Mouse (Mus musculus) gastrocnemius, adult 2 months (tissue): ENCODE data around the gene Fancc. TPM values are rescaled to one million over a fixed set of nuclear protein-coding genes. Genes with fewer than 3 reads are reported as not detected.

Experiments
- DNase-seq: peaks from one replicate; pipeline ENCODE4 v3.0.0; 2022
- H3K27ac ChIP-seq: fragments of 200-600 bp; 2 replicates; pipeline ENCODE4 v1.8.1; 2022; ENCODE audit warnings: mild to moderate bottlenecking
- H3K4me3 ChIP-seq: fragments of 200-600 bp; 2 replicates; pipeline ENCODE4 v1.8.1; 2022; ENCODE audit warnings: mild to moderate bottlenecking, moderate library complexity
- CTCF ChIP-seq: fragments of 200-600 bp; IDR thresholded peaks from 2 replicates; pipeline ENCODE4 v1.8.1; 2022; ENCODE audit warnings: antibody characterized with exemption, mild to moderate bottlenecking, moderate library complexity
- intact Hi-C: fragments of 180-260 bp; cut with DNase I; formaldehyde crosslinking; loops from one replicate; pipeline ENCODE4 v1.15.1; 2025
- total RNA-seq, 2 experiments: library from RNA; stranded (reverse); gene quantifications; 2 replicates each; pipeline ENCODE4 v1.2.3; 2021

Gene Fancc
- total RNA-seq, 2 experiments from 2014 or later, result 2.3 to 2.6 TPM

GRCm38 (mm10) chr13:63279807-63280206, 217.3 kb downstream of the Fancc start:
- TF ChIP-seq CTCF, result no peak
- Histone ChIP-seq H3K27ac (peak overlapping the region; percentile 86), H3K4me3 (peak overlapping the region; percentile 79)
- peak; percentile 29 for DNase-seq
- intact Hi-C loops, result no loop called here

- Histone ChIP-seq H3K4me3 (peak overlapping the region; percentile 79), H3K27ac (peak overlapping the region; percentile 86)
- TF ChIP-seq CTCF, result no peak
- DNase-seq, result peak; percentile 64
- intact Hi-C loops, result no loop called here
Measured at GRCm38 (mm10) chr13:63278796-63279475, 218.1 kb downstream of the Fancc start.

- Histone ChIP-seq H3K27ac (peak overlapping the region; percentile 86), H3K4me3 (peak overlapping the region; percentile 79)
- no peak for TF ChIP-seq CTCF
- no peak for DNase-seq
- intact Hi-C loops, result no loop called here
Measured at GRCm38 (mm10) chr13:63278141-63278631, 218.9 kb downstream of the Fancc start.

GRCm38 (mm10) chr13:63277316-63277715, 219.8 kb downstream of the Fancc start:
- no peak for DNase-seq
- intact Hi-C loops, result no loop called here
- Histone ChIP-seq H3K27ac (peak overlapping the region; percentile 86), H3K4me3 (peak overlapping the region; percentile 79)
- TF ChIP-seq CTCF, result no peak

- Histone ChIP-seq H3K4me3 (peak overlapping the region; percentile 79), H3K27ac (peak overlapping the region; percentile 86)
- no peak for DNase-seq
- no peak for TF ChIP-seq CTCF
- intact Hi-C loops, result no loop called here
Measured at GRCm38 (mm10) chr13:63276389-63276788, 220.7 kb downstream of the Fancc start.

DNA sequence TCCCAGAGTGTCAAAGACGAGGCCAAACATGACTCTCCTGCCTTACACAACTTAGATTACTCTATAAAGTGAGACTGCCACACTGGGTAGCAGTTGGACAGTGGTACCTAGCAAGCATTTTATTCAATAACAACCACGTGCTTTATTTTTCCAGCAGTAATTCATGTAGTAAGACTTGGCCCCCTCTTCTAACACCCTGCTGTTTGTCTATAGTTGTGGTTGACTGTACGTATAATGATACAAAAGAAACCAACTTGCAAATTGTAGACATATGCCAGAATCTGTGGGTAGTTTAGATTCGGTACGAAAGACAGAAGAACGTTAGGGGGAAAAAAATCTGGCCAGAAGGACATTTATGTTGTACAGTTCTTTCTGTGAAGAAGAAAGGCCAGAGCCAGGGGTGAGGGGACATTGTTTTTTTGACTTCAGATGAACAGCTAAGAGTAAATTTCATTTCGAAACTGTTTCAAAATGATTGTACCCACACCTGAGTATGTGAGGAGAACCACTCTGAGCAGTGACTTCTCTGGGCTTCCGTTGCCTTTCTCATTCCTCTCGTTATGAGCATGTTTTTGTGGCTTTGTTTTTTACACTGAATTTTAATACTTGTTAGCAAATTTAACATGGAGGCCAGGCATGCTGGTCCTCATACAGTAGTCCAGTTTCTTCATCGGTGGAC, 222.5 kb downstream of the Fancc start:
- TF ChIP-seq CTCF, result no peak
- intact Hi-C loops, result loop anchor here (2.0 kb wide), 1 partner anchor 34 kb away; no protein-coding TSS in a partner anchor
- Histone ChIP-seq H3K4me3 (peak overlapping the region; percentile 79), H3K27ac (peak overlapping the region; percentile 86)
- DNase-seq, result no peak

- peak overlapping the region; percentile 79 for H3K4me3 ChIP-seq
- peak overlapping the region; percentile 86 for H3K27ac ChIP-seq
- no peak for TF ChIP-seq CTCF
- intact Hi-C loops, result loop anchor here (2.0 kb wide), 1 partner anchor 33 kb away; no protein-coding TSS in a partner anchor
- DNase-seq, result no peak
Measured at GRCm38 (mm10) chr13:63273859-63274258, 223.2 kb downstream of the Fancc start.

GRCm38 (mm10) chr13:63272602-63273229, 224.4 kb downstream of the Fancc start:
- DNase-seq, result peak; percentile 77
- intact Hi-C loops, result no loop called here
- TF ChIP-seq CTCF, result no peak
- Histone ChIP-seq H3K4me3 (peak overlapping the region; percentile 79), H3K27ac (peak overlapping the region; percentile 86)

DNA sequence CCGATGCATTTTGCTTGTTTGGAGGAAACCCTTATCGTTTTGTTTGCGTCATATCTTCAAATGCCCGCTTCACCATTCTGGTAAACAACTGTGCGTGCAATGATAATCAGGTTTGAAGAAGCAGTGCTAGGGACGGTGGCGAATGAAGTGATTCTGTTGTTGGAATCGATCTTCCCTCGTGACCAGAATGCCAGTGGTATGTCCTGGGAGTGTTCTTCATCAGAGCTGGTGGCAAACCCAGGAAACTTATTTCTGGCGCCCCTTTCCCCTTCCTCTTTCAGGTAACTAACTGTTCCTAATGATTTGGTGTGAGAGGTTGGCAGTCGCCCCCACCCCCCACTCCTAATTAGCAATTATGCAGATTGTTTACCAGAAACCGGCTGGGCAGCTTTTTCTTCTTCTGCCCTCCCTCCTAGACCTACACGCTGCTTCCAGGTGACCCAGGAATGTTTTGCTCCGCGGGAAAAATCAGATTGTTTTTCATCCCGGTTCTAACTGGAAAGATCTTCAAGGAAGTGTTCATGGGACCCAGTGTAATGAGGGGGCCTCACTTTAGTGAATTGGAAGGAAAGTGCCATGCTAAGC, 225.0 kb downstream of the Fancc start:
- intact Hi-C loops, result no loop called here
- no peak for TF ChIP-seq CTCF
- Histone ChIP-seq H3K4me3 (peak overlapping the region; percentile 79), H3K27ac (peak overlapping the region; percentile 86)
- DNase-seq, result no peak

DNA sequence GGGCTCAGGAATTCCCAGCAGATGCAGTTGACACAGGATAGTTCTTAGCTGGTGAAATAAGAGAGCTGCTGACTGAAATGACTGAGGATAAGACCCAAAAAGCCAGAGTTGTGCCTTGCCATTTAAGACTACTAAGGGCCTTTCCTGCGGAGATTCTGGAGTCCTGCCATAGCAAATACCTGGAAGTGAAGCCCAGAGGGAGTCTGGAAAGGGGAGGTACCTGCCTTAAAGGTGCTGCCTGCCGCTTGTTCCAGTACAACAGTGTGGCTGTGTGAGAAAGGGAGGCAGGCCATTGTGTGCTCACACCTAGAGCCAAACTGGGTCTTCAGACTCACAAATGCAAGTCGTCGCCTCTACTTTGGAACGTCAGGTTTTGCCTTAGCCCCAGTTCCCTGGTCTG, 226.9 kb downstream of the Fancc start:
- no peak for DNase-seq
- TF ChIP-seq CTCF, result no peak
- intact Hi-C loops, result no loop called here
- Histone ChIP-seq H3K27ac (peak overlapping the region; percentile 86), H3K4me3 (peak overlapping the region; percentile 57)

DNA sequence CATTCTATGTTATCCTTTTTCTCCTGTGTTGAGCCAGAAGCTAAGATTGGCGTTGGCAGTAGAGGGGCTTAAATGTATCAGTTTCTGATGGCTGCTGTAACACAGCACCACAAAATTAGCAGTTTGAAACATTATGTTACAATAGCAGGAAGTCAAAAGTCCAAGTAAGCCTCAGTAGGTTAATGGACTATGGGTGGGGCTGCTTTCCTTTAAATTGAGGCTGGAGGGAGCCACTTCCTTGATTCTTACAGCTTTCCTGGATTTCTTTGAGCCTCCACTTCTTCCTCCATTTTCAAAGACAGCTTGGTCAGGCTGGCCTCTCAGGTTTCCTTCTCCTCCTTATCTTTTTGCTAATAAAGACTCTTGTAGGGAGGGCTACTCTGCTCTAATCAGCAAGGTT, 228.3 kb downstream of the Fancc start:
- H3K27ac ChIP-seq, result peak overlapping the region; percentile 86
- intact Hi-C loops, result no loop called here
- H3K4me3 ChIP-seq, result no peak overlapping the region
- TF ChIP-seq CTCF, result no peak
- no peak for DNase-seq

- TF ChIP-seq CTCF, result no peak
- Histone ChIP-seq H3K4me3 (no peak overlapping the region), H3K27ac (peak overlapping the region; percentile 86)
- intact Hi-C loops, result no loop called here
- no peak for DNase-seq
Measured at GRCm38 (mm10) chr13:63268371-63268770, 228.7 kb downstream of the Fancc start.
